Mouse (Mus musculus) E14TG2a.4 (cell line): ENCODE results near the gene Abcg2.
"Not testable (repeated sequence)": the region's sequence is repeated elsewhere in the genome, so short reads cannot be mapped to it uniquely, and the experiment has no call there.

Source experiments
- H3K27me3 ChIP-seq: 2 replicates; pipeline ENCODE4 v1.6.1; 2014; ENCODE audit warnings: low read length, control low read depth; ENCODE audit not compliant: insufficient read depth
- H3K36me3 ChIP-seq: 2 replicates; pipeline ENCODE4 v1.6.1; 2014; ENCODE audit warnings: low read length, control low read depth; ENCODE audit not compliant: insufficient read depth
- H3K4me1 ChIP-seq: replicated peaks from 2 replicates; pipeline ENCODE4 v1.6.1; 2014; ENCODE audit warnings: low read depth, low read length, control low read depth
- H3K4me3 ChIP-seq: replicated peaks from 2 replicates; pipeline ENCODE4 v1.5.1; 2014; ENCODE audit warnings: mild to moderate bottlenecking, low read length
- H3K9me3 ChIP-seq: 2 replicates; pipeline ENCODE4 v1.6.1; 2014; ENCODE audit warnings: low read length, control low read depth
- CTCF ChIP-seq: conservative IDR thresholded peaks from 2 replicates; pipeline ENCODE4 v1.5.1; 2014; ENCODE audit warnings: low read length
- NANOG ChIP-seq: IDR thresholded peaks from 2 replicates; pipeline ENCODE4 v1.6.1; 2014; ENCODE audit warnings: borderline replicate concordance, low read length, mixed read lengths
- POU5F1 ChIP-seq: IDR thresholded peaks from 2 replicates; pipeline ENCODE4 v1.6.1; 2014; ENCODE audit warnings: low read length, borderline replicate concordance

The Abcg2 gene

GRCm38 (mm10) chr6:58584223-58584622 lies at the start of gene Abcg2:
TSS of gene Abcg2 (plus strand) at chr6:58584523.
- not testable (repeated sequence) for H3K4me3 ChIP-seq, H3K9me3 ChIP-seq, H3K27me3 ChIP-seq, H3K36me3 ChIP-seq
- H3K4me1 ChIP-seq, result peaks cover 27% of the 10 kb centered on the region

GRCm38 (mm10) chr6:58540263-58540662 lies 44.1 kb upstream of the Abcg2 start:
- not testable (repeated sequence) for H3K9me3 ChIP-seq, H3K36me3 ChIP-seq, H3K4me3 ChIP-seq, H3K27me3 ChIP-seq, H3K4me1 ChIP-seq

DNA sequence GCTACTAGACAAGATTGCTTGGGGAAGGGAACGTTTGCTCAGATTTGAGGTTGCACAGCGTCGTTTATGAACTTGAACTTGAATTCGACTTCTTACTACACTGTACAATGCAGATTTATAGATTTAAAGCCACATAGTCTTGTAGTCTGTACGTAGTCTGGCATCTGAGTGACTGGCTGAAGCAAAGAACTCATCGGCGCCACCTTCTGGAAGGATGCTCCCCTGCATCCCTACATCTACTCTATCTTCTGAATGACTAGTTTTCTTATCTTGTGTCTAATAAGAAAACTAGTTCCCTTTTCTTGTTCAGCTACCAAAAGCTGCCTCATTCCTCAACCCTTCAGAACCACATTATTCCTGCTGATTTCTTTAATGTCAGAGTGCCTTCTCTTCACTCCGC lies 41.5 kb upstream of the Abcg2 start:
- not testable (repeated sequence) for H3K27me3 ChIP-seq, H3K4me1 ChIP-seq, H3K36me3 ChIP-seq, H3K4me3 ChIP-seq, H3K9me3 ChIP-seq
- TF ChIP-seq CTCF, result peak; percentile 56

DNA sequence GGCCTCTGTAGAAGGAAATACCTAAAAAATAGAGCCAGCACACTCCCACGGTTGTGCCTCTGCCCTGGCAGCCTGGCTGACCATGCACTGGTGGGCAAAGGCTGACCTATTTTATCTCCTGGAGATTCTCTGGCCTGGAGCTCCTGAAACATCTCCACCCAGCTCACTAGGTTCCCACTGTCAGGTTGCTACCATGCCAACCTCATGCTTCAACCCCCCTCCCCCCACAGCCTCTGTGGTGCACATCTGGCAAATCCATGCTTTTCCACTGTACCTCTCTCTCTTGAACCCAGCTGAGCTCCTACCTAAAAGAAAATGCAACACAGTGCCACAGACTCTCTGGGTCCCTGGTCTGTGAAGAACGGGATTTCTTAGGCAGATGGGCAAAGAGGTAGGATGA lies 39.4 kb upstream of the Abcg2 start:
- not testable (repeated sequence) for H3K9me3 ChIP-seq, H3K27me3 ChIP-seq, H3K4me1 ChIP-seq, H3K4me3 ChIP-seq, H3K36me3 ChIP-seq

DNA sequence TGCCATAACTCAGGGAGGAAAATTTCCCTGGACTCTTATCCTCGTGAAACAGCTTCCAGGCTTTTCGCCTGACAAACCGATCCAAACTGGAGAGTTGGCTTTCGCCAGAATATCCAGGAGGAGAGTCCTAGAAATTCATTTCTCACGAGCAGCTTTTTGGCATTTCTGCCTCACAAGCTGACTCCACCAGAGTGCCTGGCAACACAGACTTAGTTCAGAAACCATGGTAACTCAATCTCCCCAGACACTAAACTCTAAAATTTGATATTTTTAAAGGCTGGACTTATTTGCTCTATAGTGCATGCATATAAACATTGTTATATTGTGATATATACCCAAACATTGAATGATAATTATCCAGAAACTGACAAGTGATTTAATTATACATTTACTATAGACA lies 38.3 kb upstream of the Abcg2 start:
- not testable (repeated sequence) for H3K9me3 ChIP-seq, H3K36me3 ChIP-seq, H3K4me3 ChIP-seq, H3K27me3 ChIP-seq, H3K4me1 ChIP-seq

- TF ChIP-seq POU5F1 (no peak), NANOG (no peak), CTCF (peak; percentile 98)
- H3K4me3 ChIP-seq, result no peak overlapping the region
- no peaks in the 10 kb centered on the region for H3K36me3 ChIP-seq
- no peaks in the 10 kb centered on the region for H3K4me1 ChIP-seq
- no peaks in the 10 kb centered on the region for H3K27me3 ChIP-seq
- peaks cover 3% of the 10 kb centered on the region; the same call in 1 of the 2 replicates for H3K9me3 ChIP-seq
Measured at GRCm38 (mm10) chr6:58546816-58547215, 37.5 kb upstream of the Abcg2 start.

DNA sequence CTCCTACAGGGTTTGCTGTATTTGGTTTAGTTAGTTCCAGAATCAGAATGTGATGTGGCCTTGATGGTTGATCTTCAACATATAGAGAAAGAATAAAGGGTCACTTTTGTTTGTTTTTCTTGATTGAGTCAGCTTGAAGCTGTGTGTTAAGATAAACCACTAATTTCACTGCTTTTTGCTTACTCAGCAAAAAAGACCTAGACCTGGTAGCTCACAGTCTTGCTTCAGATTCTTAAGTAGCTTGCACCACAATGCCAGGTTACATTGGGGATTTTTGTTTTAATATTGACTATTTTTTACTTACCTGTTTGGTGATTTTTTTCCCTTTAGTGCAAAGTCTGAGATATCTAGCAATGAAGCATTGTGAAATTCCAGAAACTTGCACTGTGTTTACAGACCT lies 30.5 kb upstream of the Abcg2 start:
- H3K4me1 ChIP-seq, H3K27me3 ChIP-seq, H3K4me3 ChIP-seq, H3K9me3 ChIP-seq, H3K36me3 ChIP-seq: not testable (repeated sequence)

DNA sequence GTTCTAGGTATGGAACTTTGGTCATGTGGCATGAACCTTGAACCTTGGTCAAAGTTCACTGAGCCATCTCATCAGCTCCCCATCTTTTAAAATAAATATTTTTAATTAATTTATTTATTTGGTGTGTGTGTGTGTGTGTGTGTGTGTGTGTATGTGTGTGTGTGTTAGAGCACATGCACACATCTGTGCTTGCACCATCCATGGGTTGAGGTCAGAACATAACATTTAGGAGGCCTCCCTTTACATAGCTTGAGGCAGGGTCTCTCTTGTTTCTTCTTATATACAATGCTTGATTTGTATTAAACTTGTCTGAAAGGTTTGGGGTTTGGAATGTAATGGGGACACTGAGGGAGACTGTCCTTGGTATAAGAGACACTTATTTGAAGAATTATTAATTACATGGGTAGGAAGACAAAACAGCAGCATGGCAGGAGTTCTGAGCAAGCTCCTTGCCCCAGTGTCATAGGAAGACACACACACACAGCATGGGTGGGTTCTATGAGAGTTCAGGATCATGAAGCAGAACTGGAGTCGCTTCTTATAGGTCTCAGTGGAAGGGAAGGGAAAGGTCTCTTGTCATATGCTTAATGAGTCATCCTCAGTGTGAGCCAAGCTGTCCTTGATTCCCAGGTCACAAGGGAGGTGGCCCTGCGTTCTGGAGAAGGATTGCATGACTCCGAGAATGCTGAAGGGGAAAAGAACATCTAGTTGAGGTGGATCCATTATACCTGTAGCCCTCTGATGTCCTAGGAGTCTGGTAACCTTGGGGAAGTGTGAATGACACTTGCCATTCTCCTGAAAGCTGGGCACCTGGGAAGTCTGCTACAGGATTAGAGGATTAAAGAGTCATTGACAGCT lies 9.9 kb downstream of the Abcg2 start:
- Histone ChIP-seq H3K9me3 (peaks cover 22% of the 10 kb centered on the region), H3K4me1 (peaks cover 35% of the 10 kb centered on the region)
- H3K4me3 ChIP-seq, H3K27me3 ChIP-seq, H3K36me3 ChIP-seq: not testable (repeated sequence)

DNA sequence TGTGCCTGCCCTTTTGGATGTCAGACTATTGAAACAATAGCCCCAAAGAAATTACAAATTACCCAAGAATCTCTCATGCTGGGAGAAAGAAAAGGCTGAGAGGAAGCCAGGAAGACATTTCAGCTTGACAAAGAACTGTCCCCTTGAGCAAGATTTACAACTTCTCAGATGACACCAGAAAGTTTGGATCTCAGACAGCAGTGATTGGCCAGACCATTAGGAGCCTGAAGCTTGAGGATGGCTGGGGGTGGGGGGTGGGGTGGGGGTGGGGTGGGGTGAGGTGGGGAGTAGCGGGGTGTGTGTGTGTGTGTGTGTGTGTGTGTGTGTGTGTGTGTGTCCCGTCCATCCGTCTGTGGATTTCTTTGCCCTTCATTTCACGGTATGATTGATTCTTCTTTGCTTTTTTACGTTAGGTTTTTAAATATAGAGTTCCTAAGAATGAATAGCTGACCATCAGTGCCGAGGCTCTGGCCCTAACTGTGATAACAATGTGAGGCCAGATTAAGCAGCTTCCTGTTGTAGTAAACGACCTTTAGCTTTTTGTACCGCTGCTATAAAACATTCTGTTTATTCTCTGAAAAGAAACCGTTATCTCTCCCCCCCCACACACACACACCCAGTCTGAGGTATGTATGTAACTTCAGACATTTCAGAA lies 11.4 kb downstream of the Abcg2 start:
- Histone ChIP-seq H3K4me3 (peak overlapping the region; percentile 67), H3K9me3 (peaks cover 15% of the 10 kb centered on the region), H3K4me1 (peaks cover 45% of the 10 kb centered on the region)
- TF ChIP-seq NANOG, result peak; percentile 86
- H3K36me3 ChIP-seq, H3K27me3 ChIP-seq: not testable (repeated sequence)

DNA sequence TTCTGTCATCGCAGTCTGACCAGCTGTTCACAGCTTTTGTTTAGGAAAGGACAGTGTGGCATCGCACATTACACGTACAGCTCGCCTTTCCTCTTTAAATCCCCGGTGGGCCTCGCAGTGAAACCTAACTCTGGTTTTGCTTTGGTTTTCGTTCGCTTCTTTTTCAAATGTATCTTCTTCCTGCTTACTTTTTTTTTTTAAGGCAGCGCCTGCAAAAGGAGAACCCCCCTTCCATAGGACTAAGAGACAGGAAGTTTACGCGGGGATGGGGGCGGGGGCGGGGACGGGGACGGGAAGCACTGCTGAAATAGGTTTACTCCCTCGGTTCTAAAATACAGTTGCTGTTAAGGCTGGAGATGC lies 12.0 kb downstream of the Abcg2 start:
- peaks cover 15% of the 10 kb centered on the region for H3K9me3 ChIP-seq
- peaks cover 1% of the 10 kb centered on the region; the same call in 1 of the 2 replicates for H3K36me3 ChIP-seq
- no peak for TF ChIP-seq POU5F1
- TF ChIP-seq NANOG, result no peak
- TF ChIP-seq CTCF, result no peak
- H3K4me3 ChIP-seq, result peak overlapping the region; percentile 67
- H3K4me1 ChIP-seq, result peaks cover 49% of the 10 kb centered on the region
- no peaks in the 10 kb centered on the region for H3K27me3 ChIP-seq

GRCm38 (mm10) chr6:58602119-58602518 lies 17.8 kb downstream of the Abcg2 start:
- H3K9me3 ChIP-seq, H3K27me3 ChIP-seq, H3K36me3 ChIP-seq, H3K4me3 ChIP-seq: not testable (repeated sequence)
- H3K4me1 ChIP-seq, result peaks cover 53% of the 10 kb centered on the region

DNA sequence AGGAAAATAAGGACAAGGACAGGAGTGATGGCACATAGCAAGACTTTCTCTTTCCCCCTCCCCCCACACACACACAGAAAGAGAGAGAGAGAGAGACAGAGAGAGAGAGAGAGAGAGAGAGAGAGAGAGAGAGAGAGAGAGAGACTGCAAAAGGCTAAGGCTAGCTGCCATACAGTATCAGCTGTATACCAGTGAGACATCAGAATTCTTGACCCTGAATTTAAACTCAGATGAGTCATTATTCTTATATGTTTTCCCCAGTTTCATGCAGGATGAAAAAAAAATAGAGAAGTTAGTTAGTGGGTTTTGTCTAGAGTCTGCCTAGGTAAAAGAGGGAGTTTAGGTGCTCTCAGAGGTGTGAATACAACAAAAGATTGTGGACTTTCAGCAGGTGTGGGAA lies 18.7 kb downstream of the Abcg2 start:
- not testable (repeated sequence) for H3K4me3 ChIP-seq, H3K27me3 ChIP-seq, H3K36me3 ChIP-seq, H3K9me3 ChIP-seq
- H3K4me1 ChIP-seq, result peaks cover 48% of the 10 kb centered on the region

GRCm38 (mm10) chr6:58603485-58604090 lies 19.3 kb downstream of the Abcg2 start:
- peaks cover 42% of the 10 kb centered on the region for H3K4me1 ChIP-seq
- not testable (repeated sequence) for H3K27me3 ChIP-seq, H3K36me3 ChIP-seq, H3K9me3 ChIP-seq, H3K4me3 ChIP-seq
